20 mouse cellular contexts compared by ENCODE assay signal in the genomic region with DNA sequence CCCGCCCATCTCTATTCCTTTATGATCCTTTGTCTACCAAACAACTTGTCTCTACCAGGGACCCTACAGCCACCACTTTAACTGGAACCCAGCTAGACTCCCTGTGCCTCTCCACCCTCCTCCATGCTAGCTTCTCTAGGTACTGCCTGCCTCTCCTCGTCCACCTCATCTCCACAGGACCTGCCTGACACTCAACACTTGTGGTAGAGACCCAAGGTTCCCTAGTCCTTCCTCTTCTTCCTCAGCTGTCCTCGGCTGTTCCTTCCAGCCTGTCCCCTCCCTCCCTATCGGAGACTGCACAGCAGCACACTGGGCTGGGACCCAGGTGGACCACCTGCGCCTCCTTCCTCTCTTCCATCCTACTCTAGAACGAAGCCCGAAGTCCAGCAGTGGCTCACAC.
DNase-seq lines count a peak whose midpoint lies in the region; ATAC-seq and TF ChIP-seq lines count a peak whose summit lies in the region.
"Had no signal": no experiment of that assay in that cellular context is flagged by ENCODE, and none has a peak within 500 bp of the region (broad histone marks: within the 10 kb centered on the region; RNA-seq: fewer than 3 reads in every experiment).

No protein-coding gene starts in this region.

- DNase-seq in heart, adult 2 months = no peak
- no peak for DNase-seq in heart, postnatal 36 days
- no peak for DNase-seq in limb, embryonic 10.5 days (ENCODE audit: low spot score)
- DNase-seq in stomach, postnatal 0 days (ENCODE audit: low spot score) = no peak
- no peak for DNase-seq in cerebellum, postnatal 4 days (ENCODE audit: low spot score in 2 of 2)
- DNase-seq: adrenal gland, postnatal 25 days; cerebellum, adult 2 months; cerebellum, postnatal 10 days; kidney, adult 18-20 months had no signal

- intact Hi-C loops in heart, adult 2 months (cut with DNase I) = loop anchor here (1.0 to 5.0 kb wide), 2 partner anchors 26 to 35 kb away; no protein-coding TSS in a partner anchor
- intact Hi-C loops in heart, postnatal 36 days (cut with DNase I) = loop anchor here (2.0 kb wide), 1 partner anchor 17 kb away; no protein-coding TSS in a partner anchor

- TF ChIP-seq POLR2A in heart, adult 2 months (IDR thresholded peaks at IDR 0.05; ENCODE audit: insufficient read depth, low read depth, low read length) = no peak

- no peak overlapping the region for H3K4me3 ChIP-seq in heart, adult 2 months
- H3K4me3 ChIP-seq in limb, embryonic 15.5 days = no peak overlapping the region
- H3K4me3 ChIP-seq in limb, embryonic 10.5 days = no peak overlapping the region
- H3K4me3 ChIP-seq in stomach, postnatal 0 days (ENCODE audit: low read depth, low read length) = no peak overlapping the region
- H3K4me3 ChIP-seq: embryonic facial prominence, embryonic 13.5 days; forebrain, embryonic 13.5 days; heart, embryonic 15.5 days; hindbrain, embryonic 13.5 days; intestine, embryonic 15.5 days had no signal

- no peak overlapping the region for H3K9ac ChIP-seq in heart, adult 2 months (ENCODE audit: low read depth, low read length)
- no peak overlapping the region for H3K9ac ChIP-seq in limb, embryonic 15.5 days
- H3K9ac ChIP-seq in stomach, postnatal 0 days (ENCODE audit: low read length) = no peak overlapping the region
- H3K9ac ChIP-seq: embryonic facial prominence, embryonic 13.5 days; forebrain, embryonic 13.5 days; heart, embryonic 15.5 days; hindbrain, embryonic 13.5 days; intestine, embryonic 15.5 days had no signal

- peak overlapping the region; percentile 52 for H3K27ac ChIP-seq in heart, adult 2 months
- no peak overlapping the region for H3K27ac ChIP-seq in limb, embryonic 15.5 days
- H3K27ac ChIP-seq in limb, embryonic 10.5 days = no peak overlapping the region
- no peak overlapping the region for H3K27ac ChIP-seq in stomach, postnatal 0 days (replicated peaks)
- H3K27ac ChIP-seq: embryonic facial prominence, embryonic 13.5 days; forebrain, embryonic 13.5 days; heart, embryonic 15.5 days; hindbrain, embryonic 13.5 days; intestine, embryonic 15.5 days had no signal

- TF ChIP-seq CTCF in heart, adult 2 months (IDR thresholded peaks at IDR 0.05) = no peak
- no peak for TF ChIP-seq CTCF in stomach, postnatal 0 days (IDR thresholded peaks at IDR 0.05; ENCODE audit: low read depth)

- 0 out of 2 replicates have a peak, but pooled peaks have one; percentile 30 for ATAC-seq in limb, embryonic 15.5 days (ENCODE audit: insufficient number of reproducible peaks, low FRiP score, low TSS enrichment, low read depth)
- peak; percentile 39 for ATAC-seq in granulocyte monocyte progenitor cell, adult 5-6 weeks (replicated peaks; ENCODE audit: poor library complexity, severe bottlenecking)
- ATAC-seq in stomach, postnatal 0 days (ENCODE audit: low FRiP score, low TSS enrichment) = 0 out of 2 replicates have a peak, but pooled peaks have one; percentile 26
- ATAC-seq: activated CD4-positive, CD25-positive, alpha-beta regulatory T cell, adult 4 months; forebrain, embryonic 13.5 days; intestine, embryonic 15.5 days; Patski had no signal

- H3K79me2 ChIP-seq in heart, adult 2 months (replicated peaks; ENCODE audit: control insufficient read depth, insufficient read depth, low read length) = no peaks in the 10 kb centered on the region

- no peak for TF ChIP-seq EP300 in heart, adult 2 months (IDR thresholded peaks at IDR 0.05; ENCODE audit: insufficient read depth, low read depth, low read length)
- no peak for TF ChIP-seq EP300 in stomach, postnatal 0 days (optimal IDR thresholded peaks at IDR 0.05)

- H3K36me3 ChIP-seq in heart, adult 2 months (ENCODE audit: control insufficient read depth, insufficient read depth, low read length) = peaks cover 19% of the 10 kb centered on the region
- H3K36me3 ChIP-seq in limb, embryonic 15.5 days = no peaks in the 10 kb centered on the region
- no peaks in the 10 kb centered on the region for H3K36me3 ChIP-seq in limb, embryonic 10.5 days
- H3K36me3 ChIP-seq in stomach, postnatal 0 days (ENCODE audit: control insufficient read depth, insufficient read depth, low read length) = no peaks in the 10 kb centered on the region
- H3K36me3 ChIP-seq: embryonic facial prominence, embryonic 13.5 days; heart, embryonic 15.5 days; hindbrain, embryonic 13.5 days; intestine, embryonic 15.5 days had no signal

- H3K4me1 ChIP-seq in heart, adult 2 months (ENCODE audit: control insufficient read depth, insufficient read depth, low read length) = peaks cover 34% of the 10 kb centered on the region
- no peaks in the 10 kb centered on the region for H3K4me1 ChIP-seq in limb, embryonic 15.5 days
- no peaks in the 10 kb centered on the region for H3K4me1 ChIP-seq in limb, embryonic 10.5 days
- no peaks in the 10 kb centered on the region for H3K4me1 ChIP-seq in stomach, postnatal 0 days (replicated peaks; ENCODE audit: control insufficient read depth, insufficient read depth)
- H3K4me1 ChIP-seq: embryonic facial prominence, embryonic 13.5 days; forebrain, embryonic 13.5 days; hindbrain, embryonic 13.5 days; intestine, embryonic 15.5 days had no signal

- no peak overlapping the region for H3K4me2 ChIP-seq in limb, embryonic 15.5 days
- no peak overlapping the region for H3K4me2 ChIP-seq in stomach, postnatal 0 days (replicated peaks; ENCODE audit: low read depth)
- H3K4me2 ChIP-seq: embryonic facial prominence, embryonic 13.5 days; forebrain, embryonic 13.5 days; heart, embryonic 11.5 days; heart, embryonic 15.5 days; hindbrain, embryonic 13.5 days; intestine, embryonic 15.5 days had no signal

- WGBS in heart, adult 2 months = 87% methylated on average over 7 of the region's 7 CpGs
- WGBS in limb, embryonic 15.5 days = 91% methylated on average over 7 of the region's 7 CpGs
- WGBS in limb, embryonic 10.5 days = 91% methylated on average over 7 of the region's 7 CpGs
- WGBS in stomach, postnatal 0 days = 90% methylated on average over 7 of the region's 7 CpGs

- H3K27me3 ChIP-seq in heart, adult 2 months (ENCODE audit: control insufficient read depth, insufficient read depth, low read length) = no peaks in the 10 kb centered on the region
- no peaks in the 10 kb centered on the region for H3K27me3 ChIP-seq in limb, embryonic 15.5 days
- no peaks in the 10 kb centered on the region for H3K27me3 ChIP-seq in limb, embryonic 10.5 days (ENCODE audit: low read depth, poor library complexity, severe bottlenecking)
- no peaks in the 10 kb centered on the region for H3K27me3 ChIP-seq in stomach, postnatal 0 days (ENCODE audit: control insufficient read depth, insufficient read depth, low read length)
- H3K27me3 ChIP-seq: CH12.LX; embryonic facial prominence, embryonic 13.5 days; forebrain, embryonic 13.5 days; heart, embryonic 15.5 days; hindbrain, embryonic 13.5 days; intestine, embryonic 15.5 days; Patski had no signal

- H3K9me3 ChIP-seq in limb, embryonic 15.5 days = no peaks in the 10 kb centered on the region
- H3K9me3 ChIP-seq in limb, embryonic 10.5 days (replicated peaks) = no peaks in the 10 kb centered on the region
- H3K9me3 ChIP-seq in stomach, postnatal 0 days (ENCODE audit: control insufficient read depth, low read length) = no peaks in the 10 kb centered on the region
- H3K9me3 ChIP-seq: embryonic facial prominence, embryonic 13.5 days; forebrain, embryonic 13.5 days; heart, embryonic 15.5 days; hindbrain, embryonic 13.5 days; intestine, embryonic 15.5 days had no signal
